Mouse (Mus musculus): ENCODE results near the gene Adam6a.
"Not testable (repeated sequence)": the region's sequence is repeated elsewhere in the genome, so short reads cannot be mapped to it uniquely, and the experiment has no call there.

Gene Adam6a

DNA sequence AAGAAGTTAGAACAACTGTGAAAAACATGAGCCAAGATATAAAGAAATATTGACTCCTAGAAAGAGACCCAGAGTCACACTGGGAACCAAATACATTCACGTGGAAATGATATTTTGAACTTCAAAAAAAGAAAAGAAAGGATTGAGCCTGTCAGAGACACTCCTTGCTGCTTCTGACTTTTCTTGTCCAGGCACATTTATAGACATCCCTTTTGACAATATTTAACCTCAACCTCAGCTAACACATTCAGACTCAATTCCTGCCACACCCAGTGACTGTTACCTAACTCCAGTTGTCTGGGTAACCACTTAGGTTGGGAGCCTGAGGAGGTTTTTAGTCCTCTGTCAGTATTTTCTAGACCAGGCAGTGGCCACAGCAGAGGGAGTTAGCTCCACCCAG is at the start of gene Adam6a:
Gene Adam6a (plus strand): TSS at position 301 of the 400 bp plus-strand sequence.
- DNase-seq (ENCODE audit: inconsistent ontology term) = not testable (repeated sequence)

DNA sequence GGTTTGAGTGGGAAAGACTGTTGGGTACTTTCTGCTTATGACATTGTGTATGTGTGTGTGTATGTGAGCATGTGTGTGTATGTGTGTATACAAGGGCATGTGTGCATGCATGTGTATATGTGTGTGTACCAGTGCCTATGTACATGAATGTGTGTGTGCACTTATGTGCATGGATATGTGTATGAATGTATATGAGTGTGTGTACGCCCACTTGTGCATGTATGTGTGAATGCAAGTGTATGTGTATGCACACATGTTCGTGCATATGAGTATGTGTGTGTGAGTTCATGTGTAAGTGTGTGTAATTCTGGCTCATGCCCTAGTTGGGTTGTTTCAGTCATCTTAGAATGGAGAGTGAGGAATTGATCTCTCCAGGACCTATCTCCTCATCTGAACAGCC is 17.8 kb upstream of the Adam6a start:
- no peak for DNase-seq (ENCODE audit: inconsistent ontology term)

DNA sequence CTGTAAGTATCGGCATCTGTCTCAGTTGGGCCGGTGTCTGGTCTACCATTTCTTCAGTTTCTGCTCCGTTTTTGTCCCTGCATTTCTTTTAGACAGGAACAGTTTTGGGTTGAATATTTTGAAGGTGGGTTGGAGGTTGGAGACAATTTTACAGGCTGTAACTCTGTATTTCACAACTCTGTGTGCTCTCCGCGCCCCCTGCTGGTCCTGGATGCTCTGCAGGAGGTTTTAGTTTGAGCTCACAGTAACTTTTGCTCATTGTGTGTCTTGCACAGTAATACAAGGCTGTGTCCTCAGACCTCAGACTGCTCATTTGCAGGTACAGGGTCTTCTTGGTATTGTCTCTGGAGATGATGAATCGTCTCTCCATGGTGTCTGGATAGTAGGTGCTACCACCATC is 34.5 kb downstream of the Adam6a start:
- peak; percentile 1 for DNase-seq (ENCODE audit: inconsistent ontology term)

DNA sequence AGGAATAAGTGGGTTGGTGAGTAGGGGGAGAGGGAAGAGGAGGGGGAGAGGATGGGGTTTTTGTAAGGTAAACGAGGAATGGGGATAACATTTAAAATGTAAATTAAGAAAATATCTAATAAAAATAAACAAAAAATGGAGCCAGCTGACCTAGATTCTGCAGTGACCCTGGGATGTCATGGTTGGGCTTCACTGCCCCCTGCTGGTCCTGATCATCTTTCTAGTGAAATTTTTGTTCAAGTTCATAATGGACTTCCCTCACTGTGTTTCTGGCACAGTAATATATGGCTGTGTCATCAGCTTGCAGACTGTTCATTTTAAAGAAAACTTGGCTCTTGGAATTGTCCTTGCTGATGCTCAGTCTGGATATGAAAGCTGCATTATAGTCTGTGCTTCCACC is 44.3 kb downstream of the Adam6a start:
- DNase-seq (ENCODE audit: inconsistent ontology term) = no peak

Measured in Muller cell, postnatal 12 days (primary cell).